Mouse (Mus musculus) gastrocnemius, postnatal 10 days (tissue): Measurements from ENCODE around the gene Isl2. TPM values are rescaled to one million over a fixed set of nuclear protein-coding genes. Genes with fewer than 3 reads are reported as not detected.

Source experiments
- DNase-seq: peaks from one replicate; pipeline ENCODE4 v3.0.0; 2021; ENCODE audit warnings: mixed read lengths
- total RNA-seq, 2 experiments: library from RNA; stranded (reverse); gene quantifications; 2 replicates each; pipeline ENCODE4 v1.2.3; 2021

Gene Isl2
- total RNA-seq, 2 experiments from 2014 or later = not detected

DNA sequence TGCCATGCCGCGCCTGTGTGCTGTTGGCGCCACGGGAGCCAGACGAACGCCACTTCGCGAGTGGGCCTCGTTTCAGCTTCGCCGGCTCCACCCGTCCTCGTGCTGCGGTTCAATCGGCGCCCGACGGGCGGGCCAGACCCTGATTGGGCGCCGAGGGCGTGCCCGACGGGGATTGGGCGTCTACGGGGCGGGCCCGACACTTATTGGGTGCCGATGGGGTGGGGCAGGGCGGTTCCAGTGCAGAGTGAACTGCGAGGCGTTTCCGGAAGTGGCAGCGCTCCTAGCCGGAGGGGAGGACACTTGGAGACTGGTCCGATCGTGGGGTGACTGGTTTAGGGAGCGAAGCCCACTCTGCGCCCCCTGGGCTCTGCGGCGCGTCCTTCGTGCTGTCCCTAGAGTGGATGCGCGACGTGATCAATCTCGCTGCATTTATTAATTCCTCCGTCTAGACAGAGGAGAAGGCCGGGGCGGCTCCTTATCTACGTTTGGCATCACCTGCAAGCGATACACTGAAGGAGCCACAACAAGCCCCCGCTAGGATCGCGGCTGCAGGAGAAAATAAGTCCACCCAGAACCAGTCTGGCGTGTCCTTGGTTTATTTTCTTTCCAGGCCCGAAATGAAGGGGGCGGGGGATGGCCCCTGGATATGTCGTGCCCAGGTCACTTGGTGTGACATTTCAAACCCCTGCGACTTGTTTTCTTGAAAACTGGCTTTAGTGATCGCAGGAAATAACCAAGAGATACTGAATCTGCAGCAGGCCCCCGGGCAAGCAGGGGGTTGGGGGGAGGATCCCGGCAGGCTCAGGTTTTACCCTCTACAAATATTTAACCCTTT, 7.9 kb downstream of the Isl2 start:
- peak; percentile 43 for DNase-seq

DNA sequence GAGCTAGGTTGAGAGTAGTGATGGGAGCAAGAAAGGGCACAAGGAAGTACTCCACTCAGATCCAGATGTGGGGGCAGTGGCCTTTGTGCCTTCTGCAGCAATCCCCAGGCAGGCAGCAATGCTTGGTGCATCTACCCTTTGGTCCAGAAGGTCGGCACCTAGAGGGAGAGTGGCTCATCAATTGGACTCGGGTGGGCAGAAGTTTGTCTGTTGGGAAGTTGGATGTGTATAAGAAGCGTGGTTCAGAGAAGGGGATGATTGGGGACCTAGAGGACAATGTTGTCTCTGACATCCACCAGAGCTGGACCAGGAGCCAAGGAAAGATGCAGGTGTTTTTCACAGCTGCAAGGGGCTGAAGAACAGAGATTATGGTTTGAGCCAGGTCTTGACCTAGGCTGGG, 10.4 kb downstream of the Isl2 start:
- no peak for DNase-seq

DNA sequence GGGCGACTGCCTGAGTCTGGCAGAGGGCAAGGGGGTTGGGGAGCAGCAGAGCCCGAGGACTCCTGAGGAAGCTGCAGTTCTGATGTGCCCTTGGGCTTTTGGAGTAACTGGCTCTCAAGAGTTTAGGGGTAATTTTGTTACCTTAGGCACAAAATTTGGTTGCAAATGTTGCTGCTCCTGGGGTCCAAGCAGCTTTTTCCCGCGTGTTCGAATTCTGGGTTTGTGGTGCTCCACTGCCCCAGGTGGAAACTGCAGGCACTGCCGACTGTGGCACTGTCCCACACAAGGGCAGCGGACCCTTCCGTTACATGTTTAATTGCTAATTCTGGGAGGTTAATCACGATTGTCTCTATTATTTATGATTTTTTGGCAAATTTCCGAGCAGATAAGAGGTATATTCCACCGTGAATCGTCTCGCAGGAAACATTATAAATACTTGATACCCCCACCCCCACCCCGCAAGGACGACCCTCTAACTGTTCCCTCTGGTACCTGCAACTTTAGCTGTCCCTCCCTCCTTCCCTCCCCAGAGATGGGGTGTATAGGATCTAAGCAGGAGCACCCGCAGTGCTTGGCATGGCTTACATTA, 10.9 kb downstream of the Isl2 start:
- DNase-seq = no peak

DNA sequence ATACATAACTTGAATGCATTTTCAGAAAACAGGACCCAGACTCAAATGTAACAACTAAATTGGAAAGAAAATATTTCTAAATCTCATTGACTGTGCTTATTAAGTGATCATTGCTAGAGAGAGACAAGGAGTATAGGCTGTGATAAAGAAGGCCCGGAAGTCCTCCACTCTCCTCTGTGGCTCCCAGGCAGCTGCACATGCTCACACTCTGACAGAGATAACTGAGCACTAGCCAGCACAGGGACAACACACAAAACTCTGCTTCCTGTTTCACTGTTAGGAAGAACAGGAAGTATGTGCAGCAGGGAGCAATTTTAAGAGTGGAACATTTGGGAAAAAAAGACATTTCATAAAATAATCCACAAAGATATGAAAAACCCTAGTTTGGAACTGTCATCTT, 16.5 kb downstream of the Isl2 start:
- no peak for DNase-seq

DNA sequence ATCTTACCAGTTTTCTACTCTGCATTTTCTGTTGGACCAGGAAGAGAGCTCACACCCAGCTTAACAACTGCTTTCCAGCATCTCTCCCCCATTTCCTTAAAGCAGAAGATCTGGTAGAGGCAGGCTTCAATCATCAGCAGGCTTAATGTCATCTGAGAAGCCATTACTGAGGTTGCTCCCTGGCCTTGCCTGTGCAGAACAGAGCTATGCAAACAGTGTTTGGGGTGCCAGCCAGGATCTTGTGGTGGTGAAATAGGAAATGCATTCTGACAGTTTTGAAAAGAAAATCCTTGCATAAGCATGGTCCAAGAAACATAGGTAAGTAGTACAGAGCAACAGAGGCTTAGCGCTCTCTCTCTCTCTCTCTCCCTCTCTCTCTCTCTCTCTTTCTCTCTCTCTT, 22.5 kb downstream of the Isl2 start:
- no peak for DNase-seq

DNA sequence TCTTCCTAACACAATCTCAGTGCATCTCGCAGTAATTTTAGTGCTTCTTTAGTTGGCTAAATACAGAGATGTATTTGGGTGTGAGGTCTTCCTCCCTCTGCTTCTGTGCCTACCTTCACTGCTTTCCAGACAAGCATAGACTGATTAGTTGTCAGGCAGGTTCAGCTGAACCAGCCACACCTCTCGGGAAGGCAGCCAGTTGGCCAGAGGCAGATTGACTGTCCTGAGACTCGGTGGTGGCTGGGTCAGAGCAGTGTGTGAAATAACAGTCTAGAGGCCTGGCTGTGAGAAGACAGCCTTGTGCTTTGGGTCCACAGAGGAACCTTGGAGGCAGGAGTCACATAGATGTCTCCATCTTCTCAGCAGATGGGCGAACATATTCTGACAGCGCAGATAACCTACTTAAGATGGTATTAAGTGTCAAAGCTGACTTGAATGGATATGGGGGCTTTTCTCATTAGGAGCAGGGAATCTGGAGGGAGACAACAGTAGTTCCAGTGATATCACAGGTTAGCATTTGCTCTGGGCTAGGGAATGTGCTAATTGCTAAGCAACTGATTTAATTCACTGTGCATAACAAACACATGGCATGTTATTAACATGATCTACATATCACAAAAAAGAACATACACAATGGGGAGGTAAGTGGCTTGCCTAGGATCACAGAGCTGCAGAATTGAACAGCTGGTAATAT, 30.1 kb downstream of the Isl2 start:
- DNase-seq = no peak

DNA sequence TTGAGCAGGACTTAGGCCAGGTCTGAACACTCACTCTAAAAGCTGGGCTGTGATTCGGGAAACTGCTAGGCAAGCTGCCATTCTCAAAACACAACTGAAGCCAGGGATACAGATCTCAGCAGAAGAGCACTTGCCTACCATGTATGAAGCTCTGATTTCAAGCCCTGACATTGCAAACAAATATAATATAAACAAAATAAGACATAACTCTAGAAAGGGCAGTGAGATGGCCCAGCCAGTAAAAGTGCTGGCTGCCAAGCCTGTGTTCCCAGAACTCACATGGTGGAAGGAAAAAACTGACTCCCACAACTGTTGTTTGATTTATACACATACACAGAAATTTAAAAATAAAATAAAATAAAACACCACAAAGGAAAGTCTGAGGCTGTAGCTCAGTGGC, 32.6 kb downstream of the Isl2 start:
- no peak for DNase-seq

DNA sequence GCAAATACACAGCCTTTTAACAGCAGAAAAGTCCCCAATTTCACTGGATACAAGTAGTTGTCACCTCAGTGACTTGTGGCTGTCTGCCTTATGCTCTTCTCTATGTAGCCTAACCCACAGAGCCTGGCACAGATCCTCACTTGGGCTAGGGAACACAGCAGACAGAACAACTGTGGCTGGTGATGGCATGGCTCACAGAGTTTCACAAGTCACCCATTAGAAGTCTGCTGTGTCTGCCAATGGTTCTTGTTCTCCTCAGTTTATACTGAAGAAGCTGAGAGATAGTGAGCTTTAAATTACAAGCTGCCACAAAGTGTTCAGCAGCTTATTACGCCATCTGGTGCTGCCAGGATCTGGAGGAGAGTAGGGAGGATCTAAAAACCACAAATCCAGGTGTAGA, 38.1 kb downstream of the Isl2 start:
- DNase-seq = no peak

DNA sequence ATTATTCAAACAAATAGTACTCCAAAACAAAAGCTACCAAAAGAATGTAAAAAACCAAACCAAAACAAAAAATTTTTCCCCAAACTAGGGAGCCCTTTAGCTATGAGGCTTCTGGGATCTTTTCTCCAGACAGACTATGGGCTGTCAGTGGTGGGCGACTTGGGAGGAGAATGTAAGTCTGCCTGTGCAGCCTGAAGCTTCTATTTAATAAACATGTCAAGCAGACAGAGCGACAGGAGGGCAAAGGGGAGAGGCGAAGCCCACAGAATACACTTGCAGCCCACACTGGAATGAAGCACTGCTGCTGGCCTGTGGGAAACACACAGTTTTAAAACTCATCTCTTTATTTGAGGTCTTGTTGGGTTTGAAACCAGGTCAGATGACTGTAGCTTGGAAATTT, 42.9 kb downstream of the Isl2 start:
- DNase-seq = no peak

DNA sequence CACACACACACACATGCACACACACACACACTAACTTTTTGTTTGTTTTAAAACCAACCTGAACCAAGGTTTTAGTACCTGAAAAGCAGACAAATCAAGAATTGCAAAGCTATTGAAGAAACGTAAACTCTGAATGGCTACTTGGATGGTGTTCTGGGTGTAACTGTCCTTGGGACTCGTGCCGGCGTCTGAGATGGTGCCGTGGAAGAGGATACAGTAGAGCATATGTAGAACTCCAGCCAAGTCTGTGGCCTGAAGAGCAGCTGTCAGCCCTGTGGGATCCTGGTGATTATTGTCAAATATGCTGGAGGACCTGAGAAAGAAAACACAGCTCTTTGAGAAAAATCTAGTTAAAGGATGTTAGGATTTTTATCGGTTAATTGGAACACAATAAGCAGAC, 47.7 kb downstream of the Isl2 start:
- DNase-seq = no peak

Other genes starting within 250 kb of the Isl2 start
- gene Nrg4, start 211.8 kb upstream of the Isl2 start, total RNA-seq = under 1 TPM; 0.31 to 0.52 TPM
- gene Tmem266, start 211.8 kb upstream of the Isl2 start, total RNA-seq = under 1 TPM; 0.35 to 0.36 TPM
- gene Etfa, start 26.4 kb upstream of the Isl2 start, total RNA-seq = 100 to 1,000 TPM; 216 to 261 TPM